Mouse (Mus musculus) cortical plate, adult 2 months (tissue): ENCODE data around the gene Kirrel3.

ENCODE experiments used
- CTCF ChIP-seq: fragments of 200-500 bp; IDR thresholded peaks from 2 replicates; pipeline ENCODE4 v1.5.1; 2011; ENCODE audit warnings: mild to moderate bottlenecking, control low read depth, low read length; ENCODE audit not compliant: insufficient read depth; ENCODE audit errors: extremely low read depth
- POLR2A ChIP-seq: fragments of 200-500 bp; IDR thresholded peaks from 2 replicates; pipeline ENCODE4 v1.6.1; 2011; ENCODE audit warnings: mild to moderate bottlenecking, low read length, control low read depth; ENCODE audit not compliant: insufficient read depth; ENCODE audit errors: extremely low read depth

DNA sequence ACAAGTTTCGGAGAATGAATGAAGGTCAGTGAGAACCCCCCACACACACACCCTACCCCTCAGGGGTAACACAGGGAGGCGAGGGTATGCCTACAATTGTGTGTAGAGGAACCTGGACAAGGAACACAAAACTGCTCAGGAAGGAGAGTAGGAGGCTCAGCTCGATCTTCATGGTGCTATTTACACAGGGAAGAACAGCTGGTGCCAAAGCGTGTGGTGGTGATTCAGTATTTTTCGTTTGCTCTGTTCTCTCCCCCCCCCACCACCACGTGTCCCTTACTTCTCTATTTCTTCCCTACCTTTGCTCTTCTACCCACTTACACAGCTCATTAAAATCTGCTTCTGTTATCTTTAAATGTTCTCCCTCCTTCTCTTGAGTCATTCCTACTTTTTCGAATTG, 426.1 kb downstream of the Kirrel3 start:
- TF ChIP-seq CTCF, result no peak
- TF ChIP-seq POLR2A, result no peak
